Mouse (Mus musculus): ENCODE data around the gene Gna13.

Gene Gna13

GRCm38 (mm10) chr11:109376484-109377143 lies 14.0 kb downstream of the Gna13 start:
- peak; percentile 60 to 69 for DNase-seq

GRCm38 (mm10) chr11:109377477-109377876 lies 14.8 kb downstream of the Gna13 start:
- no peak for DNase-seq

GRCm38 (mm10) chr11:109378051-109378450 lies 15.4 kb downstream of the Gna13 start:
- DNase-seq = no peak

- no peak for DNase-seq
These were observed 18.0 kb downstream of the Gna13 start for GRCm38 (mm10) chr11:109380662-109381061.

- DNase-seq = no peak
These were observed 22.7 kb downstream of the Gna13 start for GRCm38 (mm10) chr11:109385296-109385695.

DNA sequence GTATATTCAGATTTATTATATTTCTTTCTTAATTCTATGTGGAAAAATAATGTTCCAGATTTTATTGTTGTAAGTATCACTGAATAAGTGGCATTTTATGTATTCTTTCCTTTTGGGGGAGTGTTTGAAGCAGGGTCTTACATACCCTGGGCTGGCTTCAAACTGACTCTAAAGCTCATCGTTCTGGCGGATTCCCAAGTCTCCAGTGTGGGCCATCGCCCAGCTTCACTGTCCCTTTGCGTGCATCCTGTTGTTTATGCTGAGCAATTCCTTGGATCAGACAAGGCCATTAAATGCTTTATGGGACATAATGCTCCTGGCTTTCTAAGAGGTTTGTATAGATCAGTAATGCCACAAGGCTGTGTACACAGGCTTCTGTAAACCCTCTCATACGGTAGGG lies 26.4 kb downstream of the Gna13 start:
- DNase-seq = no peak

DNA sequence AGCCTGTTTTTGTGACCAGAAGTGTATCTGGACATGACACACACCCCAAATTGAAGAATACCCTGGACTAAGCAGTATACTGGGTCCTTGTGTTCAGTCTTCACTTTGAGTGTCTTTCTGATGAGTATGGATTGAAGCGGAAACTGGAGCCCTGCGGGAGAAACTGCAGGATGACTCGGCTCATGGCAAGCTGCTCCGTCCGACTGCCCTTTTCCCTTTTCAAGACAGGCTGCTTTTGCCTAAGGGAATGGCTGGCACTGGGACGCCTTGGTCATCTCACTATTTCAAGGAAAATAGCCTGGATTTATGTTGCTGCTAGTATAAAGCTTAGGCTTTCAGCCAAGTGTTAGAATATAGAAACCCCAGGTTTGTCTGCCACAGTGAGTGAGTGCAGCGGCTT lies 28.6 kb downstream of the Gna13 start:
- no peak for DNase-seq

- no peak for DNase-seq
These were observed 29.1 kb downstream of the Gna13 start for GRCm38 (mm10) chr11:109391760-109392159.

DNA sequence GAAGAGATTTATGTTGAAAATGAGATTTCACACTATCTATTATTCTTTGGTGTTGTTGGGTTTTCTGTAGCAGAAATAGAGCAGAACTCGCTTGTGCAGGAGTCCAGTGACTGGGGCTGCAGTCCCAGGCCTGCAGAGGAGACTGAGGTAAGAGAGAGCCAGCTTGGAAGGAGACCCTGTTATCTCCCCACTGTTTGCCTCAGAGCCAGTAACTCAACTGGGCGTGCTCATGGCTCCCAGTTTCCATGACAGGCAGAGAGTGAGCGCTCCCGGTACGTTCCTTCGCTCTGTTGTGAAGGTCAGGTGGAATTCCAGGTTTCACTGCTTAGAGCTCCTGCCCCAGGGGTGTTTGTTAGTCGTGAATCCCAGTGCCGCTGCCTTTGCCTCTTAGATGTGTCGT lies 30.0 kb downstream of the Gna13 start:
- DNase-seq = no peak

GRCm38 (mm10) chr11:109394758-109395157 lies 32.1 kb downstream of the Gna13 start:
- DNase-seq = no peak

GRCm38 (mm10) chr11:109395291-109395690 lies 32.7 kb downstream of the Gna13 start:
- no peak for DNase-seq

GRCm38 (mm10) chr11:109406431-109406830 lies 43.8 kb downstream of the Gna13 start:
- DNase-seq = no peak

- no peak for DNase-seq
These were observed 47.8 kb downstream of the Gna13 start for GRCm38 (mm10) chr11:109410197-109410980.

DNA sequence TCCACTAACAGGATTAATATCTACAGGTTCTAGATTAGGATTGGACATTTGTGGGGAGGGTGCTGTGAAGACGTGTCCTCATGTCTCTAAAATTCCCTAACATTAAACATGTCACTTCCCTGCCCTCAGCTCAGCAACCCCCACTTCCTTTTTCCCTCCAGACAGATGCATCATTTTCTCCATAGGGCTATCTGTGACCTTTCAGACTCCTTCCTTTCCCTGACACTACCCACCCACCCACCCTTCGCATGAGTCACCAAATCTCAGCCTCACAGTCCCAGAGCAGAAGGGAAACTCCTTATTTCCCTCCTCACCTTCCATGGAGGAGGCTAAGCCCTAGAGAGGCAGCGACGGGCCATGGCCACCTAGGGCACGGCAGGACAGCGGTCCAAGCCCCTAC lies 51.0 kb downstream of the Gna13 start, which contains the start of gene 9930022D16Rik:
TSS of gene 9930022D16Rik (plus strand) at position 301 of the 400 bp plus-strand sequence.
- no peak for DNase-seq

DNA sequence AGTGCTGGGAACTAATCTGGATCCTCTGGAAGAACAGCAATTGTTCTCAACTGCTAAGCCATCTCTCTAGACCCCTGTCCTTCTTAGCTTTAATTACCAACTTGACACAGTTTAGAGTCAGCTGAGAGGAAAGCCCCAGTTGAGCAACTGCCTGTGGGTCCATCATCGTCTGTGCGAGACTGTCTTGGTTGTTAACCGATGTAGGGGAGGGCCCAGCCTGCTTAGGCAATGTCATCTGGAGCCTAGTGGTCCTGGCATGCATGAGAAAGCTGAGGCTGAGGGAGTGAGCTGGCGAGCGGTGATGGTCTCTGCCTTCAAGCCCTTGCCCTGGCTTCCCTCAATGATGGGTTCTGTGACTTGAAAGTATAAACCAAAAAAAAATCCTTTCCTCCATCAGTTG lies 52.2 kb downstream of the Gna13 start:
- DNase-seq = no peak

DNA sequence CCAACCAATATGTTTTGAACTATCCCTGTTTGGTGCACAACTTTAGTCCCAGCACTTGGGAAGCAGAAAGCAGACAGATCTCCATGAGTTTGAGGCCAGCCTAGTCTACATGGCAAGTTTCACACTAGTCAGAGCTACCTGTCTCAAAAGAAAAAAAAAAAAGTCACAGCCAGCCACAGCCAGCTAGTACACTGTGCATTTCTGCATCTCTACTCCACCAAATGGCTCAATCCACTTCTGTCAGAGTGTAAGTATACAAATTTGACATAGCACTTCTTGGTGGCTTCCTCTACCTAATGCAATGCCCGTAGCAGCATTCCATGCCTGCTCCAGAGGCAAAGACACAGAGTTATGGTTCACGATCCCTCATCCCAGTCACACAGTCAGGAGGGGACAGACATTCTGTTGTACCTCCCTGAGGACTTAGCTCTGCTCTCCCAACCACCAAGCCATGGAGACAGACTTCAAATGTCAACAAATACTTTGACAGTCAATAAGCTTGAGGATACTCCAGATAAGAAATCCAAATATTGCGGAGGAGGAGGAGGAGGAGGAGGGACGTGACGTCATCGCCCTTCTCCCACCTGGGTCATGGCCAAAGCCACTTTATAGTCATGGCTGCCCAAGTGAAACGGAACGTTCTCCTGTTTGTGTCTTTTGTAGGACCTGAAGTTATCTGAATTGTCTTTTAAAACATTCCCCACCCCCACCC lies 54.2 kb downstream of the Gna13 start:
- DNase-seq = no peak

GRCm38 (mm10) chr11:109417472-109418040 lies 54.9 kb downstream of the Gna13 start:
- no peak for DNase-seq

- no peak for DNase-seq
These were observed 56.8 kb downstream of the Gna13 start for GRCm38 (mm10) chr11:109419461-109419860.

- no peak for DNase-seq
These were observed 57.4 kb downstream of the Gna13 start for GRCm38 (mm10) chr11:109419961-109420566.

DNA sequence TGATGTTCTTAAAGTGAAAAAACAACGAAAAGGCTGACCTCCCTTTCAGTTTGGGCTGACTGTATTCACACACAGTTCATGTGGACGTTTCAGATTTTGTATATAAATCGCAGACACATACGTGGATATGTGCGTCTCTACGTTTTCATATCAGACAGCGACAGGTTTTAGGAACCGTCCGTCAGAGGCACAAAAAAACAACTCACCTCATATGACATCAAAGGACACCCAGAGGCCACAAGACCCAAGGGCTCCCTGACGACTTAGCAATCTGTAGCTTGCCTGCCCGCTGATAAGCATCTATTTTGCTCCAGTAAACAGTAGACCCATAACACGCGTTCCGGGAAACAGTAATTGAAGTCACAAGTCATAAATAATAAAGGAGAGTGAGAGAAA lies 57.9 kb downstream of the Gna13 start:
- DNase-seq = no peak

GRCm38 (mm10) chr11:109421205-109421604 lies 58.6 kb downstream of the Gna13 start:
- DNase-seq = no peak

GRCm38 (mm10) chr11:109422263-109422662 lies 59.6 kb downstream of the Gna13 start:
- no peak for DNase-seq

GRCm38 (mm10) chr11:109423294-109423693 lies 60.7 kb downstream of the Gna13 start:
- DNase-seq = peak in 1 of 2 experiments; percentile 27
